Mouse (Mus musculus) hindbrain, postnatal 0 days (tissue): Measurements from ENCODE around the gene Rnaset2a. TPM values are rescaled to one million over a fixed set of nuclear protein-coding genes. Genes with fewer than 3 reads are reported as not detected.
"Not testable (repeated sequence)": the region's sequence is repeated elsewhere in the genome, so short reads cannot be mapped to it uniquely, and the experiment has no call there.

Experiments used
- ATAC-seq: fragments of 200-750 bp; cut with Nextera tagmentation; 2 replicates; pipeline ENCODE4 v1.8.0; 2017; ENCODE audit warnings: mild to moderate bottlenecking, moderate TSS enrichment, moderate library complexity
- DNase-seq: peaks from one replicate; pipeline ENCODE4 v3.0.0-alpha.2; 2015; ENCODE audit warnings: low spot score
- H3K27ac ChIP-seq: fragments of 300-500 bp; sonication (generic); 2 replicates; pipeline ENCODE4 v1.5.1; 2014; ENCODE audit warnings: mild to moderate bottlenecking
- H3K27me3 ChIP-seq: fragments of 300-500 bp; sonication (generic); 2 replicates; pipeline ENCODE4 v1.6.1; 2014; ENCODE audit warnings: low read length, mixed read lengths; ENCODE audit not compliant: insufficient read depth
- H3K36me3 ChIP-seq: fragments of 300-500 bp; sonication (generic); 2 replicates; pipeline ENCODE4 v1.6.1; 2014; ENCODE audit warnings: low read length, mixed read lengths; ENCODE audit not compliant: insufficient read depth
- H3K4me1 ChIP-seq: fragments of 300-500 bp; sonication (generic); 2 replicates; pipeline ENCODE4 v1.6.1; 2014; ENCODE audit warnings: antibody characterized with exemption, low read length, mixed read lengths; ENCODE audit not compliant: insufficient read depth
- H3K4me2 ChIP-seq: fragments of 300-500 bp; sonication (generic); 2 replicates; pipeline ENCODE4 v1.6.1; 2014; ENCODE audit warnings: low read depth, mild to moderate bottlenecking, low read length, moderate library complexity, mixed read lengths
- H3K4me3 ChIP-seq: fragments of 300-500 bp; sonication (generic); 2 replicates; pipeline ENCODE4 v1.5.1; 2014; ENCODE audit warnings: low read length
- H3K9ac ChIP-seq: fragments of 300-500 bp; sonication (generic); replicated peaks from 2 replicates; pipeline ENCODE4 v1.6.1; 2014; ENCODE audit warnings: mild to moderate bottlenecking, low read length, moderate library complexity, mixed read lengths
- H3K9me3 ChIP-seq: fragments of 300-500 bp; sonication (generic); 2 replicates; pipeline ENCODE4 v1.6.1; 2016; ENCODE audit warnings: low read length, mixed read lengths
- CTCF ChIP-seq: IDR thresholded peaks from 2 replicates; pipeline ENCODE4 v1.5.1; 2016; ENCODE audit warnings: antibody characterized with exemption, control low read depth, low read depth
- WGBS: fragments of 180-500 bp; shearing (Covaris S2); extraction: QIAGEN DNeasy Blood & Tissue Kit; methylation state at CpG from one replicate; pipeline ENCODE4 v1.1.7; 2014; 5-methylcytosine and 5-hydroxymethylcytosine counted together
- polyA plus RNA-seq: library from polyadenylated mRNA; unstranded; fragments of >200 nt; fragmentation: Nextera tagmentation; extraction: Ambion mirVana; gene quantifications from 2 replicates; pipeline ENCODE4 v1.2.1, GENCODE M21; 2015
- total RNA-seq: library from RNA; depleted of rRNA; stranded (reverse); fragments of >200 nt; gene quantifications from 2 replicates; pipeline ENCODE4 v1.2.3, GENCODE M21; 2014

Rnaset2a gene
- total and polyA plus RNA-seq, 2 experiments from 2014 or later, result 13.7 to 24.0 TPM

- no peaks in the 10 kb centered on the region for H3K9me3 ChIP-seq
- H3K4me2 ChIP-seq, result no peak overlapping the region
- H3K27me3 ChIP-seq, result no peaks in the 10 kb centered on the region
- H3K9ac ChIP-seq, result no peak overlapping the region
- ATAC-seq, result peak; percentile 90
- H3K4me1 ChIP-seq, result no peaks in the 10 kb centered on the region
- no peak overlapping the region for H3K4me3 ChIP-seq
- DNase-seq, result peak; percentile 56
- TF ChIP-seq CTCF, result no peak
- H3K27ac ChIP-seq, result peak overlapping the region; percentile 26; the same call in 1 of the 2 replicates
- 38% methylated on average over 5 of the region's 5 CpGs for WGBS
- peaks cover 56% of the 10 kb centered on the region for H3K36me3 ChIP-seq
These were observed 29.2 kb upstream of the Rnaset2a start for GRCm38 (mm10) chr17:8177090-8177489.

DNA sequence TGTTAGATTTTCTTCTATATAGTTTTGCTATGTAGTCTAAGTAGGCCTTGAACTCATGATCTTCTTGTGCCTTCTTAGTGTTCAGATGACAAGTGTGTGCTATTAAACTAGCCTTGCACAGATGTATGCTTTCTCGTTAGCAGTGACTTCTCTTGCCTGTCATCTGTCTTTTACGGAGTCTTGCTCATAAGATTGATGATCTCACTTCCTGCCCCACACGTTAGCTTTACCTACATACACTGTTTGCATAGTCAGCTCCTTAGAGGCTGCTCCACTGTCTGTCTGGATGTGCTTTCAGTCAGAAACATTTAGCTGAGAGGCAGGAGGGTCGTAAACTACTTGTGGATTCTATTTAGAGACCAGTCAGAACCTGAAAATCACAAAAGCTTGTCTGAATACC, 23.2 kb upstream of the Rnaset2a start:
- Histone ChIP-seq H3K36me3 (peaks cover 44% of the 10 kb centered on the region), H3K4me1 (no peaks in the 10 kb centered on the region), H3K9ac (no peak overlapping the region), H3K9me3 (no peaks in the 10 kb centered on the region), H3K4me3 (no peak overlapping the region), H3K27me3 (no peaks in the 10 kb centered on the region), H3K4me2 (no peak overlapping the region), H3K27ac (no peak overlapping the region)
- DNase-seq (no peak), ATAC-seq (no peak)
- TF ChIP-seq CTCF, result no peak
- WGBS, result 71% methylated on average over 4 of the region's 4 CpGs

GRCm38 (mm10) chr17:8170331-8170730, 22.4 kb upstream of the Rnaset2a start:
- 92% methylated on average over 7 of the region's 7 CpGs for WGBS
- H3K4me2 ChIP-seq, result no peak overlapping the region
- H3K36me3 ChIP-seq, result peaks cover 37% of the 10 kb centered on the region
- H3K4me1 ChIP-seq, result no peaks in the 10 kb centered on the region
- no peak for TF ChIP-seq CTCF
- H3K9ac ChIP-seq, result no peak overlapping the region
- H3K27ac ChIP-seq, result no peak overlapping the region
- ATAC-seq (no peak), DNase-seq (no peak)
- no peaks in the 10 kb centered on the region for H3K27me3 ChIP-seq
- H3K9me3 ChIP-seq, result no peaks in the 10 kb centered on the region
- no peak overlapping the region for H3K4me3 ChIP-seq

- not testable (repeated sequence) for H3K4me3 ChIP-seq, H3K4me2 ChIP-seq, ATAC-seq, H3K9me3 ChIP-seq, H3K27me3 ChIP-seq, DNase-seq, H3K4me1 ChIP-seq, H3K9ac ChIP-seq, H3K27ac ChIP-seq
- peaks cover 20% of the 10 kb centered on the region for H3K36me3 ChIP-seq
- WGBS, result 80% methylated on average over 5 of the region's 8 CpGs
These were observed 19.5 kb upstream of the Rnaset2a start for GRCm38 (mm10) chr17:8167436-8167835.

- H3K27me3 ChIP-seq, H3K9ac ChIP-seq, H3K4me1 ChIP-seq, ATAC-seq, H3K9me3 ChIP-seq, H3K4me3 ChIP-seq, H3K27ac ChIP-seq, DNase-seq: not testable (repeated sequence)
- peak overlapping the region; percentile 42; the same call in 1 of the 2 replicates for H3K4me2 ChIP-seq
- WGBS, result 55% methylated on average over 2 of the region's 3 CpGs
- peaks cover 12% of the 10 kb centered on the region; the same call in 1 of the 2 replicates for H3K36me3 ChIP-seq
These were observed 18.6 kb upstream of the Rnaset2a start for GRCm38 (mm10) chr17:8166454-8166853.

- WGBS, result 0% methylated on average over 11 of the region's 11 CpGs
- not testable (repeated sequence) for H3K27me3 ChIP-seq, H3K4me1 ChIP-seq, DNase-seq, H3K9ac ChIP-seq, ATAC-seq, H3K36me3 ChIP-seq, H3K9me3 ChIP-seq, H3K27ac ChIP-seq
- Histone ChIP-seq H3K4me3 (peak overlapping the region; percentile 40), H3K4me2 (peak overlapping the region; percentile 42; the same call in 1 of the 2 replicates)
These were observed 18.1 kb upstream of the Rnaset2a start for GRCm38 (mm10) chr17:8165977-8166376.

DNA sequence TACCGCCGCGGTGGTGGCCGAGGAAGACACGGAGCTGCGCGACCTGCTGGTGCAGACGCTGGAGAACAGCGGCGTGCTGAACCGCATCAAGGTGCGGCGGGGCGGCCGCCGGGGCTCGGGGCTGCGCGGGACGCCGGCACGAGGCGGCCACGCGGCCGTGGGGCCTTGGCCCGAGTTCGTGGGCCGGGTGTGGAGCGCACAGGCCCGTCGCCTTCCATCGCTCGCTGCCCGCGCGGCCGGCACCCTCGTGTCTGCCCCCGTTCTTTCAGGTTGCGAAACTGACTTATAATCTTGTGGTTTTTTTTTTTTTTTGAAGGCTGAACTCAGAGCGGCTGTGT, 17.7 kb upstream of the Rnaset2a start:
- ATAC-seq, H3K27ac ChIP-seq, H3K4me1 ChIP-seq, H3K9me3 ChIP-seq, H3K27me3 ChIP-seq, DNase-seq, H3K36me3 ChIP-seq, H3K9ac ChIP-seq: not testable (repeated sequence)
- H3K4me3 ChIP-seq, result peak overlapping the region; percentile 40
- peak overlapping the region; percentile 42; the same call in 1 of the 2 replicates for H3K4me2 ChIP-seq
- 0% methylated on average over 22 of the region's 42 CpGs for WGBS

- H3K4me2 ChIP-seq, result peak within 1 kb of the TSS; percentile 42; the same call in 1 of the 2 replicates
- DNase-seq, H3K36me3 ChIP-seq, H3K27me3 ChIP-seq, H3K9me3 ChIP-seq, H3K27ac ChIP-seq, H3K9ac ChIP-seq, H3K4me1 ChIP-seq: not testable (repeated sequence)
- ATAC-seq, result peak; percentile 99
- peak within 1 kb of the TSS; percentile 40 for H3K4me3 ChIP-seq
- WGBS, result under 1% methylated on average over 12 of the region's 55 CpGs
These were observed 17.1 kb upstream of the Rnaset2a start, which contains the start of gene Fgfr1op for GRCm38 (mm10) chr17:8164701-8165607. Gene Fgfr1op (plus strand): TSS chr17:8165501.
